Mouse (Mus musculus) liver, embryonic 14.5 days (tissue): ENCODE data around the gene Lrrfip2.

Experiments used
- CTCF ChIP-seq: IDR thresholded peaks from 2 replicates; pipeline ENCODE4 v1.5.1; 2016; ENCODE audit warnings: antibody characterized with exemption, low read depth, control low read depth
- EP300 ChIP-seq: IDR thresholded peaks from 2 replicates; pipeline ENCODE4 v1.6.1; 2016; ENCODE audit warnings: antibody characterized with exemption, low read depth

DNA sequence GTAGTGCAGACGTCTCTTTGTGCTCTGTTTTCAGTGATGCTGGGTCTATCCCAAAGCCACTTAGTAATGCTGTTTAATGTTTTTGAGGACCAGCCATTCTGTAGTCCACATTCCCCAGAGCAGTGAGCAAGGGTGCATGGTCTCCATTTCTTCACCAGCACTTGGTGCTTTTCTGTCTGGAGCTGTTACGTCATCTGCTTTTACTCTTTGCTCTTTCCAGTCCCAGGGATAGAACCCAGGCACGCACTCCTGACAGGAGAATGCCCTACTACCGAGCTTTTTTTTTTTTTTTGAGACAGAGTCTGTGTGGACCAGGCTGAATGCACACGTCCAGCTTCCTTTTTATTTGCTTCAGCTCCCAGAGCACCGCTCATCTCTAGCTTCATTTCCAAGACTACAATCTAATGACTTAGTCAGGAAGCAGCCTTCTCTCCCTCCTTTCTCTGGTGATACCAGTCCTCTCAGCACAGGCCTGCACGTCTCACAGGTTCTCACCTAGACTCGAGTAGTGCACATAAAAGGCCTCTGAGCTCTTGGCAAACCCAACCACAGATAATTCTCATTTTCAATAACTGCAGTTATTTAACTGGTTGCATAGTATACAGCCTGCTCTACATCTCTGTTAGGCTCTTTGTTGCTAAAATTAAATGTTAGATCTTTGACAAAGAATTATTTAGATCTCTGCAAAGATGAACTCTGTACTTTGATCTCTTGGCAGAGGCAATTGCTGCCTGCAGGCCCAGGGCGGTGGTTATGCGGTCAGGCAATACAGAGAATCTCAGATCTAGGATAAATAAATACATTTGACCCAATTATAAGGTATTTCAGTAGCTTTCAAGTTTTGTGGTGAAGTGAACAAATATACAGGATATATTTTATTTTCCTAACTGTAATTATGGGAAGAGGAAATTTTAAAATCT is 94.0 kb downstream of the Lrrfip2 start:
- TF ChIP-seq EP300 (no peak), CTCF (no peak)
